Mouse (Mus musculus) midbrain, embryonic 15.5 days (tissue): ENCODE results near the gene Gpx5. TPM values are rescaled to one million over a fixed set of nuclear protein-coding genes. Genes with fewer than 3 reads are reported as not detected.

Source experiments
- ATAC-seq: fragments of 200-750 bp; cut with Nextera tagmentation; replicated peaks from 2 replicates; pipeline ENCODE4 v1.8.0; 2017; ENCODE audit warnings: moderate TSS enrichment
- H3K27ac ChIP-seq: fragments of 300-500 bp; sonication (generic); 2 replicates; pipeline ENCODE4 v1.5.1; 2015; ENCODE audit warnings: mild to moderate bottlenecking, inconsistent platforms
- H3K27me3 ChIP-seq: fragments of 300-500 bp; sonication (generic); replicated peaks from 2 replicates; pipeline ENCODE4 v1.6.1; 2015; ENCODE audit warnings: inconsistent platforms
- H3K36me3 ChIP-seq: fragments of 300-500 bp; sonication (generic); replicated peaks from 2 replicates; pipeline ENCODE4 v1.6.1; 2015; ENCODE audit warnings: inconsistent platforms
- H3K4me1 ChIP-seq: fragments of 300-500 bp; sonication (generic); 2 replicates; pipeline ENCODE4 v1.6.1; 2015; ENCODE audit warnings: inconsistent platforms
- H3K4me2 ChIP-seq: fragments of 300-500 bp; sonication (generic); 2 replicates; pipeline ENCODE4 v1.6.1; 2015; ENCODE audit warnings: inconsistent platforms, mild to moderate bottlenecking, moderate library complexity
- H3K4me3 ChIP-seq: fragments of 300-500 bp; sonication (generic); 2 replicates; pipeline ENCODE4 v1.5.1; 2015; ENCODE audit warnings: mild to moderate bottlenecking, inconsistent platforms
- H3K9ac ChIP-seq: fragments of 300-500 bp; sonication (generic); 2 replicates; pipeline ENCODE4 v1.6.1; 2015; ENCODE audit warnings: mild to moderate bottlenecking, inconsistent platforms
- H3K9me3 ChIP-seq: fragments of 300-500 bp; sonication (generic); 2 replicates; pipeline ENCODE4 v1.6.1; 2016; ENCODE audit warnings: inconsistent platforms
- WGBS: fragments of 180-500 bp; shearing (Covaris S2); methylation state at CpG from one replicate; pipeline ENCODE4 v1.1.7; 2015; ENCODE audit warnings: mixed read lengths; 5-methylcytosine and 5-hydroxymethylcytosine counted together
- polyA plus RNA-seq: library from polyadenylated mRNA; unstranded; fragments of >200 nt; fragmentation: Nextera tagmentation; extraction: Ambion mirVana; gene quantifications from 2 replicates; pipeline ENCODE4 v1.2.1, GENCODE M21; 2015

Gene Gpx5
- polyA plus RNA-seq: not detected in 2 replicates

DNA sequence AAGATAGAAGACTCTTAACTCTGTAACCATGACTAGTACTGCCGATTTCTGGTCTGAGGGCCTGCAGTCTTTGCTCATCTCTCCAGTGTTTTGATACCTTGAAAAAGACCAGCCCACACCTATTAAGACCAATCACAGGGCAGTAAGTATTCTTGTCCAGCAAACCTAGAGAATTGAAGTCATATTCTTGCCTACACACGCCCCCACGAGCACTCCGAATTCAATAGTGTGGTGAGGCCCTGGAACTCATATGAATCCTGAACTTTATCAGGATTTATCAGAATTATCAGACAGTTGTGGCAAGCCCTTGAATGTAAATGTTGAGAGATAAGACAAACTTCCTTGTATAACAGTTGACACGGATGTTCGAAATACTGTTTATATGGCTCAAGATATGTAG, at the start of gene Gpx5:
Gpx5 (minus strand) TSS at position 101 of the 400 bp plus-strand sequence.
- 97% methylated on average over 6 of the region's 6 CpGs for WGBS
- Histone ChIP-seq H3K36me3 (no peaks in the 10 kb centered on the region), H3K4me1 (no peaks in the 10 kb centered on the region), H3K27me3 (no peaks in the 10 kb centered on the region), H3K9ac (no peak within 1 kb of the TSS), H3K27ac (no peak within 1 kb of the TSS), H3K4me2 (no peak within 1 kb of the TSS), H3K9me3 (no peaks in the 10 kb centered on the region), H3K4me3 (no peak within 1 kb of the TSS)
- ATAC-seq: no peak

DNA sequence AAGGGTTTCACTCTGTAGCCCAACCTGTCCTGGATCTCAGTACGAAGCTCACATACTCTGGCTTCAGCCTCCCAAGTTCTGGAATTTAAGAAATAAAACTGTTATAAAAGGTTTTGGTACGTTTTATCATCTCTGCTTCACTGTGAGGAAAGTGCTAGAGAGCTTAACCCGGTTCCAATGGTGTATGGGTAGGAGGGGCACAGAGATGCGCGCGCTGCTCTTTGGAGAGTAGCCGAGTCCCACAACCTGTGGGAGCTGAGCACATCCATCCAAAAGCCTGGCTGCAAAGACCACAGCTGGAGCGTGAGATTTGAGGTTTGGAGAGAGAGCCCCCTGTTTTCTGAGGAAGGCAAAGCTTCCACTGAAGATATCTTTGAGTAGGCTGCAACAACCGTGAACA, 34.9 kb upstream of the Gpx5 start:
- Histone ChIP-seq H3K4me1 (peaks cover 6% of the 10 kb centered on the region), H3K27ac (no peak overlapping the region), H3K4me2 (peak overlapping the region; percentile 58), H3K27me3 (peaks cover 5% of the 10 kb centered on the region; the same call in 1 of the 2 replicates), H3K4me3 (peak overlapping the region; percentile 38), H3K36me3 (no peaks in the 10 kb centered on the region), H3K9me3 (no peaks in the 10 kb centered on the region), H3K9ac (0 out of 2 replicates have a peak overlapping the region, but pooled peaks have one; percentile 31)
- no peak for ATAC-seq
- WGBS: under 1% methylated on average over 9 of the region's 9 CpGs

DNA sequence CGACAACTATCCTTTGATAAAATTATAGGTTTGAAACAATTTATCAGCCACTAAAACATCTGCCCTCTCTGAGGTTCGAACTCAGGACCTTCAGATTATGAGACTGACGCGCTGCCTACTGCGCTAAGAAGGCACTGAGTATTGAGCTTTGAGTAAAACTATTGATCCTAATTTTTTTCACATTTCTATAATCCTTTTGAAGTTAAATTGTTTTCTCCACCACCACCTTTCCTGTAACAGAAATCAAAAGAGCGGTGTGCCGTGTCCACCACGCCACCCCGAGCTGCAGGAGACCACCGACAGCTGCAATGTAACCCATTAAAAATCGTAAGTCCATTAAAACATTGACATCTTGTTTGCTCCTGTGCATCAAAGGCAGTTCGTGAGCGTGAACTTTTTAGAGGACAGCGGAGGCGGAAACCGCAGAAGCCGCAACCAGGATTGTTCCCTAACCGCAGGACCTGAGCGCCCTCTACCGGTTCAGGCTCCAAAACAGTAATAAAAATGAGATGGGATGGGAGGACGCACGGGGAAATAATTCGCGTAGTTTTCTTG, 34.2 kb upstream of the Gpx5 start:
- H3K9ac ChIP-seq: no peak overlapping the region
- ATAC-seq: peak; percentile 81
- under 1% methylated on average over 24 of the region's 24 CpGs for WGBS

GRCm38 (mm10) chr13:21326191-21326590, 33.7 kb upstream of the Gpx5 start:
- Histone ChIP-seq H3K27me3 (peaks cover 5% of the 10 kb centered on the region; the same call in 1 of the 2 replicates), H3K27ac (no peak overlapping the region), H3K36me3 (no peaks in the 10 kb centered on the region), H3K4me1 (peaks cover 6% of the 10 kb centered on the region), H3K9ac (no peak overlapping the region), H3K9me3 (no peaks in the 10 kb centered on the region), H3K4me2 (peak overlapping the region; percentile 58), H3K4me3 (peak overlapping the region; percentile 38)
- WGBS: 5% methylated on average over 4 of the region's 4 CpGs
- ATAC-seq: 0 out of 2 replicates have a peak, but pooled peaks have one; percentile 24

More for the DNA sequence above, 34.2 kb upstream of the Gpx5 start:
- H3K4me1 ChIP-seq: peaks cover 6% of the 10 kb centered on the region
- H3K4me3 ChIP-seq: peak overlapping the region; percentile 38
- peak overlapping the region; percentile 58 for H3K4me2 ChIP-seq
- no peaks in the 10 kb centered on the region for H3K9me3 ChIP-seq
- no peak overlapping the region for H3K27ac ChIP-seq
- no peaks in the 10 kb centered on the region for H3K36me3 ChIP-seq
- H3K27me3 ChIP-seq: peaks cover 5% of the 10 kb centered on the region; the same call in 1 of the 2 replicates

GRCm38 (mm10) chr13:21323405-21323804, 30.9 kb upstream of the Gpx5 start:
- Histone ChIP-seq H3K4me3 (no peak overlapping the region), H3K36me3 (no peaks in the 10 kb centered on the region), H3K27ac (no peak overlapping the region), H3K27me3 (peaks cover 5% of the 10 kb centered on the region; the same call in 1 of the 2 replicates), H3K4me2 (peak overlapping the region; percentile 43; the same call in 1 of the 2 replicates), H3K4me1 (peaks cover 6% of the 10 kb centered on the region), H3K9me3 (no peaks in the 10 kb centered on the region), H3K9ac (no peak overlapping the region)
- 65% methylated on average over 6 of the region's 6 CpGs for WGBS
- no peak for ATAC-seq

DNA sequence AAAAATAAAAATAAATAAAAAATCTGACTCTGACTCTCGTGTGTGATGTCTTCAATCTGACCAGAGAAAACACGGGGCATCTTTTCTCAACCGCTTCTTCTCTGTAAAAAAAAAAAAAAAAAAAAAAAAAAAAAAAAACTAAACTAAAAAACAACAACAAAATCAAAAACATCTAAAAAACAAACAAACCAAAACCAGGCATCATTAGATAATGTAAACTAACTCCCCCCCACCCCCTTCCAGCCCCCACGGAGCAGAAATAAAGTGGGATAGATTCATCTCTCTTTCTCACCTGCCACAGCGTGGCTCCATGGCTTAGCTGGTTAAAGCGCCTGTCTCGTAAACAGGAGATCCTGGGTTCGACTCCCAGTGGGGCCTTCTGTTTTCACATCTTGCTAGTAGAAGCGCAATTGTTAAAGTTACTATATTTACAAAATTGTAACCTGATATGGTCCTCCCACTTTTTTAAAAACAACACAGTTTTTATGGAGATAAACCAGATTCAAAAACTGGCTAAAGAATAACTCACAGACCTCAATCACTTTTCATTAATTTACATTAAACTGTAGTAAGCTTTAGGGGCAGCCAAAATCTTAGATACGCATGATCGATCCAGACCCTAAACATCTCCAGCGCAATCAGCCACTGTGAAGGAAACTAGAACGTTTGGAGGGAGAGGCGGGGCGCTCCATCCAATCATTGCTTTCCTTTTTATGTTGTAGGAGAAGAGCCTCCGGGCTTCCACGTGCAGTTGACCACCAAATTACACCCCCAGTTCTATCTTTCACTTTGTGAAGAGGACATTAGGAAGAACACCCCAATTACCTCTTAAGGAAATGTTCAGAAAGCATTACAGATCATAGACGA, 30.2 kb upstream of the Gpx5 start:
- H3K4me1 ChIP-seq: peaks cover 6% of the 10 kb centered on the region
- ATAC-seq: 0 out of 2 replicates have a peak, but pooled peaks have one; percentile 21
- peaks cover 5% of the 10 kb centered on the region; the same call in 1 of the 2 replicates for H3K27me3 ChIP-seq
- no peaks in the 10 kb centered on the region for H3K9me3 ChIP-seq
- no peak overlapping the region for H3K27ac ChIP-seq
- WGBS: 12% methylated on average over 18 of the region's 18 CpGs
- H3K36me3 ChIP-seq: no peaks in the 10 kb centered on the region
- peak overlapping the region; percentile 43 for H3K4me2 ChIP-seq
- no peak overlapping the region for H3K9ac ChIP-seq
- peak overlapping the region; percentile 32 for H3K4me3 ChIP-seq

DNA sequence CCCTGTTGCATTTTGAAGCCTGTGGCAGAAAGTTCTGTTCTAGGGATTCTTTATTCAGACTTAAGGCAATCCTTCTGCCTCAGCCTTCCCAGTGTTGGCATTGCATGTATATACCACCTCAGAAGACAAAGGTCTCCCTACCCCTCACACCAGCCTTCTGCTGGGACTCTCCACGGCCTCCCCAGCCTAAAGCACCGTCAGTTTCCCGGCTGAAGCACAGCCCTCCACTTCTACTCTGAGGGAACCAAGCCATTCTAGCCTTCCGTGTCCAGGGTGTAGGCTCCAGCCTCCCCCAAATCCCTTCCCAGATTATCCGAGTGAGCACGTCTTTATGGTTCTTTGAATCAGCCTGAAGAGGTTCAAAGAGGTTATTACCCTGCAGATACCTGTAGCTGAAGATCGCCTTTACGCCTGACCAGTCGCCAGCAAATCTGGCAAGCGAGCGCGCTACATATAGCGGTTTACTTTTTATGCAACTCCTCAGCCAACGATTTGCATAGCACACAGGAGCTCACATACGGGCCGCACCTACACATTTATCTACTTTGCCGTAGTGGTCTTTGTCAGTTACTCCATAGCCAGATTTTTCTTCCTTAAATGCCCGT, 29.5 kb upstream of the Gpx5 start:
- peak; percentile 48 for ATAC-seq
- H3K4me1 ChIP-seq: no peaks in the 10 kb centered on the region; the same call in 1 of the 2 replicates
- H3K4me3 ChIP-seq: peak overlapping the region; percentile 32
- H3K27me3 ChIP-seq: peaks cover 5% of the 10 kb centered on the region; the same call in 1 of the 2 replicates
- no peaks in the 10 kb centered on the region for H3K9me3 ChIP-seq
- 3% methylated on average over 18 of the region's 18 CpGs for WGBS
- no peaks in the 10 kb centered on the region for H3K36me3 ChIP-seq
- H3K9ac ChIP-seq: no peak overlapping the region
- H3K4me2 ChIP-seq: peak overlapping the region; percentile 43
- no peak overlapping the region for H3K27ac ChIP-seq

- 76% methylated on average over 3 of the region's 3 CpGs for WGBS
- ATAC-seq: no peak
- H3K36me3 ChIP-seq: no peaks in the 10 kb centered on the region
These were observed 27.7 kb upstream of the Gpx5 start for GRCm38 (mm10) chr13:21320262-21320661.

DNA sequence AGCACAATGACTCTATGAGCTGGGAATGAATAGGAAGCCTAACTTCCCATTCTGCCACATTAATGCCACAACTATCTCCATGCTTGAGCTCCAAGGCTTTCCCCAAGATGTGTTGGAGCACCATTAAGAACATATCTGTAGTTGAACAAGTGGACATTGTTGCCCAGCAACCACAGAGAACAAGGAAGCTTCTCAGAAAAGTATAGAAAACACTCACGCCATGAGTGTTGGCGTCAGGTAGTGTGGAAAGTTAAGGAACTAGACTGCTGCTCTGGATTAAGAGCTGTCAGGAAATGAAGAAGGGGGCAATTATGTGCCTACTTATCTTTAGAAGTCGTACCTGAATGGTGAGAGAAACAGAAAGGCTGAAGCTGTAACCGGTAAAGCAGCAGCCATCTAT, 21.4 kb upstream of the Gpx5 start:
- Histone ChIP-seq H3K36me3 (no peaks in the 10 kb centered on the region), H3K27ac (no peak overlapping the region), H3K9me3 (no peaks in the 10 kb centered on the region), H3K27me3 (no peaks in the 10 kb centered on the region), H3K4me1 (no peaks in the 10 kb centered on the region), H3K4me2 (no peak overlapping the region), H3K4me3 (no peak overlapping the region), H3K9ac (no peak overlapping the region)
- ATAC-seq: no peak
- WGBS: 87% methylated on average over 4 of the region's 4 CpGs

More at GRCm38 (mm10) chr13:21320262-21320661, 27.7 kb upstream of the Gpx5 start:
- Histone ChIP-seq H3K9ac (no peak overlapping the region), H3K27ac (no peak overlapping the region), H3K4me3 (no peak overlapping the region), H3K4me2 (no peak overlapping the region), H3K27me3 (peaks cover 5% of the 10 kb centered on the region; the same call in 1 of the 2 replicates), H3K4me1 (no peaks in the 10 kb centered on the region), H3K9me3 (no peaks in the 10 kb centered on the region)

DNA sequence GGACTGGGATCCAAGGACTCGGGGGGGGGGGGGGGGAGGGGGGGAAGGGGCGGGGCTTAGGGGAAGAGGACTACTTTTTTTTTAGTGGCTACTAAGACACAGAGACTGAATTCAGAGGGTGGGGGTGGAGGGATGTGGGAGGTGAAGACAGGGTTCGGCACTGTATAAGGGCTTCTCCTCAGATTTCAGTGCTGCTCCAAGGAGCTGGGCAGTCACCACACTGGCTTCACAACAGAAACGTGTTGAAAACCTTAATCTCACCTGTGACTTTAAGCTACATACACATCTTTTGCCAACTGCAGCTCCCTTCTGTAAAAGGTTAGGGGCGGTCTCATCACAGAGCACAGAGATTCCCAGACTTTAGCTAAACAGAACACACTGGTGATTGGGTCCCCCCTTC, 20.3 kb upstream of the Gpx5 start:
- 60% methylated on average over 3 of the region's 5 CpGs for WGBS

DNA sequence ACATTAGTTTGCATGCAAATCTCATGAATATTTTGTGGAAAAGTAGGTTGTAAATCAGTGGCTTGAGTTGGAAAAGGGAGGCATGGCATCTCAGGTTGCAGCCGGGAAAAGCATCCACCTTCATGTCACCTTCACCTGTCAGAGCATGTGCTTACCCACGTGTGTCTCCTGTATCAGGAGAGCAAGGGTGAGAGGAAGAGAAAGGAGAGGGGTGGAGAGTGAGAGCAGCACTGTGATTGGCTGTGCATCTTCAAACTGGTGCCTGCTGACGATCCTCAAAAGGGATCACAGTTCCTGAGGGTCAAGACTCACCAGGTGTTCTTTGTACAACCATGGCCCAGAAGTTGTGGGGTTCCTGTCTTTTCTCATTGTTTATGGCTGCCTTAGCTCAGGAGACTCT, 19.4 kb upstream of the Gpx5 start, which contains the start of gene Gpx6:
Gpx6 (plus strand) TSS at position 200 of the 400 bp plus-strand sequence.
- 18% methylated on average over 3 of the region's 3 CpGs for WGBS
- no peak within 1 kb of the TSS for H3K9ac ChIP-seq
- no peaks in the 10 kb centered on the region for H3K36me3 ChIP-seq
- H3K4me3 ChIP-seq: no peak within 1 kb of the TSS
- H3K9me3 ChIP-seq: no peaks in the 10 kb centered on the region
- H3K4me1 ChIP-seq: no peaks in the 10 kb centered on the region
- no peak for ATAC-seq
- no peak within 1 kb of the TSS for H3K4me2 ChIP-seq
- no peaks in the 10 kb centered on the region for H3K27me3 ChIP-seq
- no peak within 1 kb of the TSS for H3K27ac ChIP-seq

More for the DNA sequence above, 20.3 kb upstream of the Gpx5 start:
- no peak for ATAC-seq
- no peak overlapping the region for H3K9ac ChIP-seq
- H3K36me3 ChIP-seq: no peaks in the 10 kb centered on the region
- H3K4me1 ChIP-seq: no peaks in the 10 kb centered on the region
- no peak overlapping the region for H3K27ac ChIP-seq
- no peak overlapping the region for H3K4me2 ChIP-seq
- no peaks in the 10 kb centered on the region for H3K27me3 ChIP-seq
- no peak overlapping the region for H3K4me3 ChIP-seq
- H3K9me3 ChIP-seq: no peaks in the 10 kb centered on the region

DNA sequence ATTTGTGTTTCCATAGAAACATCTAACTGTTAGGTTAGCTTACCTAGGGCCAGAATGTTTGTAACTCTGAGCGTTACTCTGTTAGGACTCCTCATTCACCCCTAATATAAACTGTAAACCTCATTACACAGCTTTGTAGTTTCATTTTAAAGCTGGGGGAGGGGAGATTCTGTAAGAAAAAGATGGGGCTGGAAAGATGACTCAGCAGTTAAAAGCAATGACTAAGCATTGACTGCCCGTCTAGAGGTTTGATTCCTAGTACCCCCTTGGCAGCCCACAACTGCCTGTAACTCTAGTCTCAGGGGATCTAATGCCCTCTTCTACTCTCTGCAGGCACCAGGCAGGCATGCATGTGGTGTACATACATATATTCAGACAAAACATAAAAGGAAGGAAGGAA, 17.3 kb upstream of the Gpx5 start:
- no peaks in the 10 kb centered on the region for H3K4me1 ChIP-seq
- no peak overlapping the region for H3K9ac ChIP-seq
- H3K27me3 ChIP-seq: no peaks in the 10 kb centered on the region
- no peaks in the 10 kb centered on the region for H3K9me3 ChIP-seq
- WGBS: 76% methylated on average over 2 of the region's 2 CpGs
- no peak overlapping the region for H3K4me3 ChIP-seq
- no peak overlapping the region for H3K27ac ChIP-seq
- ATAC-seq: no peak
- no peak overlapping the region for H3K4me2 ChIP-seq
- no peaks in the 10 kb centered on the region for H3K36me3 ChIP-seq
